Mouse (Mus musculus) CD4-positive helper T cell, adult 2 months (primary cell): ENCODE results near the gene Gucy2g.

Source experiments
- DNase-seq: peaks from one replicate; pipeline ENCODE4 v3.0.0-alpha.2; 2012; ENCODE audit warnings: low read depth, missing footprints, low spot score

Gene Gucy2g

GRCm38 (mm10) chr19:55241186-55241645 lies at the start of gene Gucy2g:
Gucy2g (minus strand) TSS chr19:55241236.
- DNase-seq, result no peak

GRCm38 (mm10) chr19:55288974-55289373 lies 47.9 kb upstream of the Gucy2g start:
- no peak for DNase-seq

- DNase-seq, result no peak
Observed at GRCm38 (mm10) chr19:55286034-55286433, 45.0 kb upstream of the Gucy2g start.

- no peak for DNase-seq
Observed at GRCm38 (mm10) chr19:55284093-55284492, 43.1 kb upstream of the Gucy2g start.

GRCm38 (mm10) chr19:55276770-55277169 lies 35.7 kb upstream of the Gucy2g start:
- DNase-seq, result no peak

- no peak for DNase-seq
Observed at GRCm38 (mm10) chr19:55276100-55276499, 35.1 kb upstream of the Gucy2g start.

- DNase-seq, result no peak
Observed at GRCm38 (mm10) chr19:55273340-55273739, 32.3 kb upstream of the Gucy2g start.

- DNase-seq, result no peak
Observed at GRCm38 (mm10) chr19:55271448-55271847, 30.4 kb upstream of the Gucy2g start.

GRCm38 (mm10) chr19:55269051-55269450 lies 28.0 kb upstream of the Gucy2g start:
- no peak for DNase-seq

GRCm38 (mm10) chr19:55268150-55268549 lies 27.1 kb upstream of the Gucy2g start:
- no peak for DNase-seq

GRCm38 (mm10) chr19:55266786-55267185 lies 25.8 kb upstream of the Gucy2g start:
- DNase-seq, result no peak

GRCm38 (mm10) chr19:55265269-55265668 lies 24.2 kb upstream of the Gucy2g start:
- DNase-seq, result no peak

- DNase-seq, result peak; percentile 32
Observed at GRCm38 (mm10) chr19:55260389-55261184, 19.6 kb upstream of the Gucy2g start.

- DNase-seq, result no peak
Observed at GRCm38 (mm10) chr19:55258514-55258913, 17.5 kb upstream of the Gucy2g start.

- no peak for DNase-seq
Observed at GRCm38 (mm10) chr19:55257656-55258375, 16.8 kb upstream of the Gucy2g start.

- DNase-seq, result peak; percentile 24
Observed at GRCm38 (mm10) chr19:55256156-55256555, 15.1 kb upstream of the Gucy2g start.

- DNase-seq, result peak; percentile 75
Observed at GRCm38 (mm10) chr19:55254513-55255016, 13.5 kb upstream of the Gucy2g start.

GRCm38 (mm10) chr19:55253570-55254441 lies 12.8 kb upstream of the Gucy2g start:
- DNase-seq, result peak; percentile 81

GRCm38 (mm10) chr19:55253239-55253569 lies 12.2 kb upstream of the Gucy2g start:
- DNase-seq, result no peak

GRCm38 (mm10) chr19:55251383-55252124 lies 10.5 kb upstream of the Gucy2g start, which contains the start of gene Acsl5:
Acsl5 (plus strand) TSS chr19:55251938.
- DNase-seq, result no peak

GRCm38 (mm10) chr19:55250451-55250850 lies 9.4 kb upstream of the Gucy2g start:
- no peak for DNase-seq
